Mouse (Mus musculus): ENCODE measurements around the gene Mgmt.

- no peak for TF ChIP-seq CTCF (IDR thresholded peaks at IDR 0.05; ENCODE audit: low read depth)
- no peak for TF ChIP-seq EP300 (IDR thresholded peaks at IDR 0.05; ENCODE audit: low read depth)
Measured at GRCm38 (mm10) chr7:137034986-137035385, 140.6 kb downstream of the Mgmt start.
